Mouse (Mus musculus) neural tube, embryonic 11.5 days (tissue): ENCODE measurements at regions not wholly inside any gene's neighbourhood (a gene's known extent, or its start where the extent isn't known, plus 50 kb on each side); places are given as distances from the start of the nearest gene placed in this dataset.
A peak's percentile ranks its signal among the peaks of the same experiment; 100 is the strongest.

Experiments used
- ATAC-seq: fragments of 200-750 bp; cut with Nextera tagmentation; 2 replicates; pipeline ENCODE4 v1.8.0; 2017; ENCODE audit warnings: moderate number of reproducible peaks, mild to moderate bottlenecking, moderate TSS enrichment, moderate library complexity; ENCODE audit not compliant: insufficient read depth, low FRiP score, low TSS enrichment
- DNase-seq: peaks from one replicate; pipeline ENCODE4 v3.0.0-alpha.2; 2015; ENCODE audit warnings: low spot score
- H3K27ac ChIP-seq: fragments of 300-500 bp; sonication (generic); 2 replicates; pipeline ENCODE4 v1.5.1; 2014; ENCODE audit warnings: low read depth, mild to moderate bottlenecking, low read length
- H3K27me3 ChIP-seq: fragments of 300-500 bp; sonication (generic); 2 replicates; pipeline ENCODE4 v1.6.1; 2014; ENCODE audit warnings: mild to moderate bottlenecking, low read length, mixed read lengths; ENCODE audit not compliant: control insufficient read depth, insufficient read depth
- H3K36me3 ChIP-seq: fragments of 300-500 bp; sonication (generic); 2 replicates; pipeline ENCODE4 v1.6.1; 2014; ENCODE audit warnings: mild to moderate bottlenecking, low read length, moderate library complexity, mixed read lengths; ENCODE audit not compliant: control insufficient read depth, insufficient read depth
- H3K4me1 ChIP-seq: fragments of 300-500 bp; sonication (generic); 2 replicates; pipeline ENCODE4 v1.6.1; 2014; ENCODE audit warnings: low read length, mixed read lengths; ENCODE audit not compliant: control insufficient read depth, insufficient read depth
- H3K4me2 ChIP-seq: fragments of 300-500 bp; sonication (generic); 2 replicates; pipeline ENCODE4 v1.6.1; 2014; ENCODE audit warnings: low read depth, mild to moderate bottlenecking, moderate library complexity
- H3K4me3 ChIP-seq: fragments of 300-500 bp; sonication (generic); 2 replicates; pipeline ENCODE4 v1.5.1; 2014; ENCODE audit warnings: low read depth, low read length
- H3K9ac ChIP-seq: fragments of 300-500 bp; sonication (generic); 2 replicates; pipeline ENCODE4 v1.6.1; 2014; ENCODE audit warnings: mild to moderate bottlenecking, low read length
- H3K9me3 ChIP-seq: fragments of 300-500 bp; sonication (generic); 2 replicates; pipeline ENCODE4 v1.6.1; 2016; ENCODE audit warnings: low read length; ENCODE audit not compliant: control insufficient read depth
- WGBS: fragments of 180-500 bp; shearing (Covaris S2); extraction: QIAGEN DNeasy Blood & Tissue Kit; methylation state at CpG from one replicate; pipeline ENCODE4 v1.1.7; 2014; 5-methylcytosine and 5-hydroxymethylcytosine counted together

DNA sequence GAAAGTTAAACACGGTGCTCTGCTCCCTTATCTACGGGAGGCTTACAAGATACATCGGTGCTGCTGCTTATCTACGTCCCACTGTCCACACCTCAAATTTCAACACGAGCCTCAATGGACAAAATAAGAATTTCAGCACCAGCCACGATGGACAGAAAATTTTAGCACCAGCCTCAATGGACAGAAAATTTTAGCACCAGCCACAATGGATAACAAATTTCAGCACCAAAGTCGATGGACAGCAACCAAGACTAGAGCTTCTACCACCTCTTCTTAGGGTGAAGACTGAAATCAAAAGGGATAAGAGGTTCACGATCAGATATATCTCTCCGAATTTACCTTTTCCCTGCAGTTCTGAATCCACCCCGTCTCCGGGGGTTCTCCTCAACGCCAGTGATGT lies 387.7 kb upstream of the Brinp3 start:
- H3K4me3 ChIP-seq, result no peak overlapping the region
- H3K27ac ChIP-seq, result no peak overlapping the region
- WGBS, result 89% methylated on average over 12 of the region's 12 CpGs
- no peaks in the 10 kb centered on the region for H3K4me1 ChIP-seq
- H3K4me2 ChIP-seq, result no peak overlapping the region
- H3K36me3 ChIP-seq, result no peaks in the 10 kb centered on the region
- no peaks in the 10 kb centered on the region for H3K9me3 ChIP-seq
- peak; percentile 24 for DNase-seq
- no peak for ATAC-seq
- H3K27me3 ChIP-seq, result no peaks in the 10 kb centered on the region
- H3K9ac ChIP-seq, result no peak overlapping the region
